Mouse (Mus musculus) heart, postnatal 0 days (tissue): Measurements from ENCODE around the gene Magi1. TPM values are rescaled to one million over a fixed set of nuclear protein-coding genes. Genes with fewer than 3 reads are reported as not detected.

Experiments used
- ATAC-seq: fragments of 200-750 bp; cut with Nextera tagmentation; 2 replicates; pipeline ENCODE4 v1.8.0; 2017; ENCODE audit warnings: low read depth, moderate number of reproducible peaks, moderate library complexity; ENCODE audit not compliant: insufficient read depth
- DNase-seq: peaks from one replicate; pipeline ENCODE4 v3.0.0-alpha.2; 2016; ENCODE audit warnings: low spot score
- H3K27ac ChIP-seq: fragments of 300-500 bp; sonication (generic); 2 replicates; pipeline ENCODE4 v1.5.1; 2014; ENCODE audit warnings: low read depth, mild to moderate bottlenecking
- H3K27me3 ChIP-seq: fragments of 300-500 bp; sonication (generic); 2 replicates; pipeline ENCODE4 v1.6.1; 2014; ENCODE audit warnings: low read length, mixed read lengths; ENCODE audit not compliant: control insufficient read depth, insufficient read depth
- H3K36me3 ChIP-seq: fragments of 300-500 bp; sonication (generic); replicated peaks from 2 replicates; pipeline ENCODE4 v1.6.1; 2014; ENCODE audit warnings: low read length, mixed read lengths; ENCODE audit not compliant: control insufficient read depth, insufficient read depth
- H3K4me1 ChIP-seq: fragments of 300-500 bp; sonication (generic); 2 replicates; pipeline ENCODE4 v1.6.1; 2014; ENCODE audit warnings: antibody characterized with exemption; ENCODE audit not compliant: control insufficient read depth, insufficient read depth
- H3K4me2 ChIP-seq: fragments of 300-500 bp; sonication (generic); 2 replicates; pipeline ENCODE4 v1.6.1; 2014; ENCODE audit warnings: low read depth, mild to moderate bottlenecking, low read length, moderate library complexity
- H3K4me3 ChIP-seq: fragments of 300-500 bp; sonication (generic); 2 replicates; pipeline ENCODE4 v1.5.1; 2014; ENCODE audit warnings: low read depth, low read length
- H3K9ac ChIP-seq: fragments of 300-500 bp; sonication (generic); replicated peaks from 2 replicates; pipeline ENCODE4 v1.6.1; 2014; ENCODE audit warnings: low read depth, low read length, mixed read lengths
- H3K9me3 ChIP-seq: fragments of 300-500 bp; sonication (generic); replicated peaks from 2 replicates; pipeline ENCODE4 v1.6.1; 2016; ENCODE audit warnings: low read length; ENCODE audit not compliant: control insufficient read depth
- CTCF ChIP-seq: IDR thresholded peaks from 2 replicates; pipeline ENCODE4 v1.5.1; 2016; ENCODE audit warnings: antibody characterized with exemption, control low read depth, low read depth
- EP300 ChIP-seq: IDR thresholded peaks from 2 replicates; pipeline ENCODE4 v1.6.1; 2016; ENCODE audit warnings: antibody characterized with exemption, low read depth
- WGBS: fragments of 180-500 bp; shearing (Covaris S2); extraction: QIAGEN DNeasy Blood & Tissue Kit; methylation state at CpG from one replicate; pipeline ENCODE4 v1.1.7; 2014; 5-methylcytosine and 5-hydroxymethylcytosine counted together
- polyA plus RNA-seq: library from polyadenylated mRNA; unstranded; fragments of >200 nt; fragmentation: Nextera tagmentation; extraction: Ambion mirVana; gene quantifications from 2 replicates; pipeline ENCODE4 v1.2.1, GENCODE M21; 2015
- total RNA-seq: library from RNA; depleted of rRNA; stranded (reverse); fragments of >200 nt; gene quantifications from 2 replicates; pipeline ENCODE4 v1.2.3, GENCODE M21; 2014; ENCODE audit warnings: low replicate concordance

Magi1 gene
- total and polyA plus RNA-seq, 2 experiments from 2014 or later: 4.6 to 15.3 TPM

DNA sequence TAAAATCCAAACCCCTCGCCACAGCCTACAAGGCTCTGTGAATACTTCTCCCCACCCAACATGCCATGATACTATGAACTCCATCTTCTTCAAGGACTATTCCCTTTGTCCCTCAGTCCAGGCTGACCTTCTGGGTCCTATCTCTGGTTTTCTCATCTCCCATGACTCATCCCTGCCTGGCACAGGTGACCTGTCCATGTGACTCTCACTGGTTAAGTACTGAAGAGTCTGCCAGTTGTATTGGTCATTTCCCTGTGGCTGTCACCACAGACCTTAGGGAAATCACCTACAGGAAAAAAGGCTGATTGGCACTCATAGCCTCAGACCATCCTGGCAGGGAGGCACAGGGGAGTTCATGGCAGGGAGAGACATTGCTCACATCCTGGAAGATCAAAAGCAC is 117.8 kb downstream of the Magi1 start:
- no peak overlapping the region for H3K9ac ChIP-seq
- TF ChIP-seq CTCF: no peak
- no peak for TF ChIP-seq EP300
- no peak overlapping the region for H3K4me2 ChIP-seq
- WGBS: 91% methylated on average over 1 of the region's 1 CpGs
- ATAC-seq: no peak
- H3K9me3 ChIP-seq: no peaks in the 10 kb centered on the region
- no peaks in the 10 kb centered on the region for H3K36me3 ChIP-seq
- H3K4me1 ChIP-seq: peaks cover 48% of the 10 kb centered on the region
- H3K4me3 ChIP-seq: no peak overlapping the region
- no peaks in the 10 kb centered on the region for H3K27me3 ChIP-seq
- no peak for DNase-seq
- H3K27ac ChIP-seq: 0 out of 2 replicates have a peak overlapping the region, but pooled peaks have one; percentile 11

DNA sequence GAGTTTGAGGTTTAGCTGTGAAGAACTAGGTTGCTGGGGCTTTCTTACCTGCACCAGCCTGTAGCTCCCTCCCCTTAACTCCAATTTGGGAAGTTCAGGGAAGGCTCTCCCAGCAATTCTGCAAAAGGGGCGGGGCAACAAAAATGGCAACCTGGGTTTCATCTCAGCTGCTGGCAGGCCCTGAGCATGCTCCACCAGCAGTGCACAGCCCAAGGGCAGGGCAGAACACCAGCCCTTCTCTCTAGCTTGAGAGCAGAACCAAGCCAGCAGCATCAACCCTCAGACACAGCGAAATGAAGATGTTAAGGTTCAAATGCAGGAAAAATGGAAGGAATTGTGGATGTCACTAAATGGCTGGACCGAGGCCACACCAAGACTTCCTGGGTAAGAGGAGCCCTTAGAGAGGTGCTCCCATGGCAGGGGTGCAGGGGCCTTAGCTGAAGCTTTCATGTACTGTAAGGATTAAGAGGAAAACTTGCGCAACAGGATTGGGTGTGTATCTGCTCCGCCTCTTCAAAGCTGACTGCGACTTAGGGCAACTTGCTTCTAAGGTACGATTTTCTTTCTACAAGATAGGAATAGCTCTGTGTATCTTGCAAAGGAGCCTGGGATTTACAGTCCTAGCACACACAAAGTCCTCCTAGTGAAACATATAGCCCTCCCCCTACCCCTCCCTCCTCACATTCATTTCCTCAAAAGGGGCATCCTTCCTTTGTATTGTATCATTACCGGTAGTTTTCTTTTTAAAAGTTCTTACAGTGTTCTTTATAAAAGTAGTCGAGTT is 118.8 kb downstream of the Magi1 start:
- Histone ChIP-seq H3K27ac (no peak overlapping the region), H3K36me3 (no peaks in the 10 kb centered on the region), H3K4me3 (no peak overlapping the region), H3K4me1 (peaks cover 41% of the 10 kb centered on the region), H3K9me3 (no peaks in the 10 kb centered on the region), H3K27me3 (no peaks in the 10 kb centered on the region), H3K4me2 (no peak overlapping the region), H3K9ac (no peak overlapping the region)
- ATAC-seq: no peak
- TF ChIP-seq EP300 (no peak), CTCF (no peak)
- DNase-seq: no peak
- 81% methylated on average over 9 of the region's 9 CpGs for WGBS

DNA sequence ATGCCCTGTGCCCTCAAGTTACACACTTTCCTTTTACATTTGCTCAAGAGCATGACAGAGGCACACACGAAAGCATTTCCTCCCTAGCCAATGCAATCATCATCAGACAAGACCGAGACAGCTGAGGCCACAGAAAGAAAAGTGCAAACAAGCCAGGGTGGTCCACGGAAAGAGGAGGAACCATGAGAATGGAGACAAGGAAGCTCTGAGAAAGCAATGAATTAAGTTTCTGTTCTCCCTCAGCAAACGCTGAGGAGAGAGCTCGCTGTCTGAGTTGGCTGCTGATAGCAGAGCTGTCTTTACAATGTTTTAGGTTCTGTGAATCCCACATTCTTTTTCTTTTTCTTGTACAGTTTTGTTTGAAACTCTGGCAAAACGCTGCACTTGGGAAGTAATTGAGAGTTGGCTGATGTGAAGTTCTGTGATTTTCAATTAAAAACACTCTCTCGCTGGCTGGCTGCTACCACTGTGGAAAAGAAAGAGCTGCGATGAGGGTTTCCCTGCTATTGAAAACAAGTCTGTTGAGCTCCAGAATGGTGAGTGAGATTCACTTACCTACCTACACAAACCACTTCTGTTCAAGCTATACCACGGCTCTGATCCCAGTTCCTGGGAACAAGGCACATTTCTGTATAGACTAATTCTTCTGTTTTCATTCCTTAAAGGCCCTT is 120.3 kb downstream of the Magi1 start:
- Histone ChIP-seq H3K27me3 (no peaks in the 10 kb centered on the region), H3K4me3 (peak overlapping the region; percentile 12; the same call in 1 of the 2 replicates), H3K4me1 (peaks cover 45% of the 10 kb centered on the region), H3K9me3 (no peaks in the 10 kb centered on the region), H3K27ac (peak overlapping the region; percentile 50), H3K4me2 (peak overlapping the region; percentile 32), H3K9ac (no peak overlapping the region), H3K36me3 (no peaks in the 10 kb centered on the region)
- no peak for TF ChIP-seq CTCF
- no peak for TF ChIP-seq EP300
- ATAC-seq (no peak), DNase-seq (no peak)
- 38% methylated on average over 9 of the region's 9 CpGs for WGBS

DNA sequence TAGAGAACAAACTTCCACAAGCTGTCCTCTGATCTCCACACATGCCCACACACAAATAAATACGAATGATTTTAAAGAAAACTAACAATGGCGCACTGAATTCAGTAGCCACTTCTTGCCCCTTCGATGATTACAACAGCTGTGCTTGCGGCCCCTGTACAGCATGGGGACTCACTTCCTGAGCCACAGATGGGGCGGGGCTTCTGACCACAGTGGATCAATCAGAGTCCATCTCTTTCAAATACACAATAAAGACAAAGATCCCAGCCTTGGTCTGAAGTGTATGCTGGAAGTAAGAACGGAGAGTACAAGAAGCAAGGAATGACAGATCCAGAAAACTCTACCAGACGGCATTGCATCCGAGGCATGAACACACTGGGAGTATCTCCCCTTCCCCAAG is 120.8 kb downstream of the Magi1 start:
- no peaks in the 10 kb centered on the region for H3K9me3 ChIP-seq
- peak overlapping the region; percentile 32 for H3K4me2 ChIP-seq
- H3K27ac ChIP-seq: peak overlapping the region; percentile 50
- TF ChIP-seq EP300: no peak
- TF ChIP-seq CTCF: no peak
- no peak overlapping the region for H3K9ac ChIP-seq
- 57% methylated on average over 8 of the region's 8 CpGs for WGBS
- H3K36me3 ChIP-seq: no peaks in the 10 kb centered on the region
- DNase-seq: no peak
- H3K4me1 ChIP-seq: peaks cover 48% of the 10 kb centered on the region
- H3K27me3 ChIP-seq: no peaks in the 10 kb centered on the region
- no peak for ATAC-seq
- peak overlapping the region; percentile 12; the same call in 1 of the 2 replicates for H3K4me3 ChIP-seq

DNA sequence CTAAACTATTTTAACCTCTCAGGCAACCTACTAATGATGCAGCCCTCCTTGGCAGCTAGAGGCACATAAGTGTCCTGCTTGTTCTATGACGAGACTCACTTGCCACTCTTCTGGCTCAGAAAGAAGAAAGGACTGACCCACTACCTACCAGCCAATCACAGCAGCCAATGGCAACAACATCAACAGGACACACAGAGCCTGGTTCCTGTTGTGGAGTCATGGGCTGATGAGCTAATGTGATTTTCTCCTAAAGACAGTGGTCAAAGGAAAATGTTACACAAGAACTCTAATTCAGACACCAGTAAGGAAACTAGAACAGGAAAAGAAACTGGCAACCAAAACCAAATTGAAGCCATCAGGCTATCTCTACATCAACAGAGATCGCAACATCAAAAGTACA is 124.5 kb downstream of the Magi1 start:
- DNase-seq (no peak), ATAC-seq (peak; percentile 28; the same call in 1 of the 2 replicates)
- Histone ChIP-seq H3K36me3 (no peaks in the 10 kb centered on the region), H3K4me2 (no peak overlapping the region), H3K27me3 (no peaks in the 10 kb centered on the region), H3K27ac (peak overlapping the region; percentile 72), H3K4me1 (peaks cover 31% of the 10 kb centered on the region), H3K9ac (no peak overlapping the region), H3K9me3 (no peaks in the 10 kb centered on the region), H3K4me3 (no peak overlapping the region)
- 30% methylated on average over 2 of the region's 2 CpGs for WGBS
- TF ChIP-seq EP300 (no peak), CTCF (no peak)
